Mouse (Mus musculus): Measurements from ENCODE around the gene Tgtp1.
A peak's percentile ranks its signal among the peaks of the same experiment; 100 is the strongest.
"Not testable (repeated sequence)": the region's sequence is repeated elsewhere in the genome, so short reads cannot be mapped to it uniquely, and the experiment has no call there.

Gene Tgtp1

GRCm38 (mm10) chr11:48994018-48994417 lies at the start of gene Tgtp1:
Tgtp1 (minus strand) TSS chr11:48994172.
- DNase-seq (ENCODE audit: low read depth, low spot score) = peak; percentile 71

GRCm38 (mm10) chr11:49012074-49012473 lies 18.1 kb upstream of the Tgtp1 start:
- not testable (repeated sequence) for DNase-seq (ENCODE audit: low read depth, low spot score)

GRCm38 (mm10) chr11:49006785-49007184 lies 12.8 kb upstream of the Tgtp1 start:
- DNase-seq (ENCODE audit: low read depth, low spot score) = not testable (repeated sequence)

GRCm38 (mm10) chr11:49006317-49006716 lies 12.3 kb upstream of the Tgtp1 start:
- DNase-seq (ENCODE audit: low read depth, low spot score) = peak; percentile 20

GRCm38 (mm10) chr11:49000411-49000810 lies 6.4 kb upstream of the Tgtp1 start:
- DNase-seq (ENCODE audit: low read depth, low spot score) = peak; percentile 8

DNA sequence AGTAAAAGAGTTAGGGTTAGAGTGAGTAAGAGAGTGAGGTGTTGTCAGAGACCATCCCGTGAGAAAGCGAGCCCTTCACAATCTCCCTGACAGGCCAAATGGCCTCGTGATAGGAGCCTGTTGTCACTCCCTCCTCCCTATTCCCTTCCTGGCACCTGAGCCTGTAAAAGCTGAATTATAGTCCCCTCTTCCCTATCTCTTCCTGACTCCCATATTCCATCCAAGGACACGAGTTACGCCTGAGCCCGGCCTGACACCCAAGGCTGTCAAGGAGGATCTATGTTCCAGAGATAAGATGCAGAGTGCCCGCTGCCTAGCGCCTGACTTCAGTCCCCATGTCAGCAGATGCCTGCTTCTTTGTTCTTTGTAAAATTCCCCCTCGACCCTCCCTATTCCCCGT lies 676 bp downstream of the Tgtp1 start:
- DNase-seq (ENCODE audit: low read depth, low spot score) = not testable (repeated sequence)

- peak; percentile 69 for DNase-seq (ENCODE audit: low read depth, low spot score)
Measured at GRCm38 (mm10) chr11:48991740-48992520, 2.0 kb downstream of the Tgtp1 start, which contains the start of gene Gm12185. Gm12185 (minus strand) TSS chr11:48992226.

- DNase-seq (ENCODE audit: low read depth, low spot score) = peak; percentile 40
Measured at GRCm38 (mm10) chr11:48989981-48990380, 4.0 kb downstream of the Tgtp1 start.

DNA sequence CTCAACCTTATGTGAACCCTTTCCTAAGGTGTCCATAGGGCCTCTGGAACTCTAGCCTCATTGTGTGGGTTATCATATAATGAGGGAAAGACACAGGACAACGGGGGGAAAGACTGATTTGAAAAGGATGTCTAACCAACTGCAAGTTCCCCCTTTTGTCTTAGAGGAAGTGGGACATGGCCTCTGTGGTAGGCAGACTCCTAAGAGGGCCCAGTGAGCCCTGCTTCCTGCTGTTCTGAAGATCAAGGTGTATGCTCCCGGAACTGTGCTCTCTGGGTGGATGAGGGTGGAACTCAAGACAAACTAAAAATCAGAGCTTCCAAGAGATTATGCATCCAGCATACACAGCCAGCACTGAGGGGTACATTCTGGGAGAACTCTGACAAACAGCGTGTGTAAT lies 5.8 kb downstream of the Tgtp1 start:
- peak; percentile 7 for DNase-seq (ENCODE audit: low read depth, low spot score)

GRCm38 (mm10) chr11:48982848-48983247 lies 11.1 kb downstream of the Tgtp1 start:
- not testable (repeated sequence) for DNase-seq (ENCODE audit: low read depth, low spot score)

- DNase-seq (ENCODE audit: low read depth, low spot score) = not testable (repeated sequence)
Measured at GRCm38 (mm10) chr11:48980052-48980451, 13.9 kb downstream of the Tgtp1 start.

DNA sequence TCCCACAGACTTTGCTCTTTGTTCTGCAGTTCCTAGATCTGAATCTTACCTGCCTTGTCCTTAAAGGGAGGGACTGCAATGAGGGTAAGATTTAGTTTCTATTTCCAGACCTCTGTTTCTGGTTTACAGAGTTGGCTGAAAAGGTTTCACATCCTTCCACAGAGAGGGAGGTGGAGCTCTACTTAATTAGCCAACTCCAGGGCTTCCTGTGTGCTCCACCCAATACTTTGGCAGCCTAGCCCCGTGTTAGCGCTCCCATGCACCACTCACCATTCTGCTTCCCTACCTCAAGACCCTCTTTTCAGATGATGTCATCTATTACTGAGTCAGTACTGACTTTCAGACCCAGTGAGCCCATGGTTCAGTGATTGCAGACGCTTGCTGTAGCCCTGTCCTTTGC lies 14.7 kb downstream of the Tgtp1 start, which contains the start of gene 9930111J21Rik1:
TSS of gene 9930111J21Rik1 (minus strand) at position 148 of the 400 bp plus-strand sequence.
- not testable (repeated sequence) for DNase-seq (ENCODE audit: low read depth, low spot score)

- not testable (repeated sequence) for DNase-seq (ENCODE audit: low read depth, low spot score)
Measured at GRCm38 (mm10) chr11:48978240-48978939, 15.6 kb downstream of the Tgtp1 start, which contains the start of gene Olfr56. Olfr56 (plus strand) TSS chr11:48978889.

GRCm38 (mm10) chr11:48974686-48975085 lies 19.3 kb downstream of the Tgtp1 start:
- DNase-seq (ENCODE audit: low read depth, low spot score) = not testable (repeated sequence)

DNA sequence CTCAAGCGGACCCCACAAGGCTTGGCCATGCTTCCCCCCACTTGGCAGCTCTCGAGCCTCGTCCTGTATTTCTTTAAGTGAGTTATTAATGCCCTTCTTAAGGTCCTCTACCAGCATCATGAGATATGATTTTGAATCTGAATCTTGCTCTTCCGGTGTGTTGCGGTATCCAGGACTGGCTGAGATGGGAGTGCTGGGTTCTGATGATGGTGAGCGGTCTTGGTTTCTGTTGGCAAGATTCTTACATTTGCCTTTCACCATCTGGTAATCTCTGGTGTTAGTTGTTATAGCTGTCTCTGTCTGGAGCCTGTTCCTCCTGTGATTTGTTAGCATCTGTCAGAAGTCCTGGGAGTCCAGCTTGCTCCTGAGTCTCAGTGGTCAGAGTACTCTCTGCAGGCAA lies 47.9 kb downstream of the Tgtp1 start, which contains the start of gene Psme2b:
TSS of gene Psme2b (minus strand) at position 101 of the 400 bp plus-strand sequence.
- not testable (repeated sequence) for DNase-seq (ENCODE audit: low read depth, low spot score)

DNA sequence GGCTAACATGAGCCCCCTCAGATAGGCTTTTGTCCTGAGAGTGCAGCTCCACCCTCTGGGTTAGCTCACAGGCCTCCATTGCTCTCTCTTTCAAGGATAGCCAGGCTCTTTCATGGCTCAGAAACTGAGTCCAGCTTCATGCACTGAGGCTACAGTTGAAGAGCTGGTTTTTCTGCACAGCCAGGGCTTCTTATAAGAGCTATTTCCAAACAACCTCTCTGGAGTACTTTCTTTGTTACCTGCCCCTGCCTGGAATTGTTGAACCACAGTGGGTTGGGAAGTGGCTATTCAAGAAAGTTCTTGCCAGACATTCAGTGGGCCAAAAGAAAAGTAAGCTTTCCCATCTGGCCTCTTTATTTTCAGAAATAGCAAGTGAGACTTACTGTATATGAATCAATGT lies 54.7 kb downstream of the Tgtp1 start:
- not testable (repeated sequence) for DNase-seq (ENCODE audit: low read depth, low spot score)

Measured in CD4-positive helper T cell, adult 2 months (primary cell).